Mouse (Mus musculus) regulatory T cell (primary cell): Measurements from ENCODE around the gene Snurf.

Source experiments
- in situ Hi-C: fragments of 300-600 bp; cut with MboI, MseI; formaldehyde crosslinking; loops from one replicate; pipeline ENCODE4 v1.15.1; 2025; ENCODE audit warnings: high pct_unique_total_duplicates

Snurf gene

DNA sequence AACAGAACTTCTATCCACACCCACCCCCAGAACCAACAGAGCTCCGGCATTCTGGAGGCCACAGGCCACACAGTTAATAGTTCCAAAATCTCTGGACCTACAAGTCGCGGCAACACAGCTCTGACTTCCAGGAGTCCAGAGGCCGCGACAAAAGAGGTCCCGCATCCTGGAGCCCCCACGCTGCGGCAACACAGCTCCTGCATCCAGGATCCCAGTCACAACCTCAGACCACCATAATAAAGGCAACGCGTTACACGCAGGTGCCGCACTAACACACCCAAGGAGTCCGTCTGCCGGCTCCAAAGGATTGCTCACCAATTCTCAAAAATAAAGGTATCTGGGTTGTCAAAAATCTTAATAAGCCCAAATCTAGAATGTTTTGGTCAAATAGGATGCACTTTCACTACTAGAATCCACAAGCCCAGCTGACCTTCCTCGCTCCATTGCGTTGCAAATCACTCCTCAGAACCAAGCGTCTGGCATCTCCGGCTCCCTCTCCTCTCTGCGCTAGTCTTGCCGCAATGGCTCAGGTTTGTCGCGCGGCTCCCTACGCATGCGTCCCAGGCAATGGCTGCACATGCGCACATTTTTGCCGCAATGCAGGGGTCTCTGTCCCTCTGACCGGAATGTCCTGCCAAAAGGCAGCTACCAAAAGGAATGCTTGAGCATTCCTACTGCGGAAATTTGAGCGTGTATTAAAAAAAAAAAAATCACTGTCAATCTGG is at the start of gene Snurf, which contains the start of gene Gm38393:
Snurf (minus strand) TSS at position 444 of the 725 bp plus-strand sequence.
Gm38393 (minus strand) TSS at position 459 of the 725 bp plus-strand sequence.
- in situ Hi-C loops = no loop called here

DNA sequence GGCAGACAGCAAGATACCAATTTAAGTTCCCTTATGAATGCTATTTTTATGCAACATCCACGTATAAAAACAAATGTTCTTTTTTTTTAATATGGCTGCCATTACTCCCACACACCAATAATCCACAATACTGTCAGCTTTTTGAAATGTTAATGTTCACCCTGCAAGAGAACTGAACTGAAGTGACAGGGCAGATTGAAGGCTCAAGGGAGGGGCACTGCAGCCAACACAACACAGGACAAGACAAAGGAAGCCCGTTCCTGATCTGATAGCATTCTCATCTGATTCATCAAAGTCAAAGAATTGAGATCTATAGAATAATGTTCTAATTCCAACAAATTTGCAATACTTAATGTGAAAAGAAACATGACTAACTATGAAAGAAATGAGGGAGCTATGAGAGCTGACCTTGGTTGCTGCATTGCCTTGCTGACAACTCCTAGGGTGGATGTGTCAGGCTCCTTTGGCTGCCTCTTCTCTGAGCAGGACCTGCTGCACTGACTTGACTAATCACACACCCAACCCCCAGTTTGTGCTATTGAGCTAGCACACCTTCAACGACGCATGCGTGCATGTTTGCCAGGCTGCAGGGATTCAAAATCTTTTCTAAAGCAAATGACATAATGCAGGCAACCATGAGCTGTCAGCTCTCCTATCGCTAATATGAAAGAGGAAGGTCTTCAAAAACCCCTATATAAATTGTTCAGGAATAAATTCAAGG is 42.8 kb upstream of the Snurf start:
- in situ Hi-C loops = no loop called here

GRCm38 (mm10) chr7:60013186-60013585 is 8.3 kb upstream of the Snurf start:
- in situ Hi-C loops = no loop called here

DNA sequence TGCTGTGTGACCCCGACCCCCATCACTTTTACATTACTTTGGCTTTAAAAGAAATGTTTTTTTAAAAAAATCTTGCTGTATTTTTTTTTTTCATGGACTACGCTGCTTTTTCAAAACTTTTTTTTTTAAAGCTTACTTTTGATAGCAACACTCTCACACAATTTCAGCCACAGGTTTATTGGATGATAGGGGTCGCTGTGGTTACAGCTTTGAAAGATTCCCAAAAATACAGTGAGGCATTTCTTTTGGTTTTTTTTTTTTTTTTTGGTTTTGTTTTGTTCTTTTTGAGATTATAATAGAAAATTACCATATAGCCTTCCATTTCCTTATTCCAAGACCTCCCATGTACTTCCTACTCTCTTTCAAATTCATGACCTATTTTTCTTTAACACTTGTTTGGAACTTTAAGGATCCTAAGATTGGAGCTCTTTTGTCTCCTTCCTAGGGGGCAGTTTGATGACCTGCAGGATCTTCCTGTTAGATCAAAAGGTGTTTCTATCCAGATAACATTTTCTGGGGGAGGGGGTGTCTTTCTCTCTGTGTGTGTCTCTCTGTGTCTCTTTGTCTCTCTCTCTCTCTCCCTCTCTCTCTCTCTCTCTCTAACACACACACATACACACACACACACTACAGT is 3.0 kb upstream of the Snurf start:
- in situ Hi-C loops = no loop called here

DNA sequence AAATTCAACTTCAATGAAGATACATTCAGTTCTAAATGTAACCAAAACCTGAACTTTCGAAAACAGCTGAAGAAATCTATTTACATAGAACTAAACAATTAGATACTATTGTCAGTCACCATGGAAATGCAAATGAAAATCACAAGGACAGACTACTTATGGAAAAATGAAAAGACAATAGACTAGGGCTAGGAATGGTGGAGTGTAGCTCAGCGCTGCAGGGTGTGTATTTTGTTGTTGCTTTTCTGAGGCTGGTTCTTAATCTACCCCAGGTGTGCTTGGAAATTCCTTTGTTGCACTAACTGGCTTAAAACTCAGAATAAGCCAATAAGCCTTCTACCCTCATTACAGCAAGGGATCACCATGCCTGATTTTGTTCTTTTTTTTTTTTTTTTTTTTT is 1.4 kb upstream of the Snurf start:
- in situ Hi-C loops = no loop called here

DNA sequence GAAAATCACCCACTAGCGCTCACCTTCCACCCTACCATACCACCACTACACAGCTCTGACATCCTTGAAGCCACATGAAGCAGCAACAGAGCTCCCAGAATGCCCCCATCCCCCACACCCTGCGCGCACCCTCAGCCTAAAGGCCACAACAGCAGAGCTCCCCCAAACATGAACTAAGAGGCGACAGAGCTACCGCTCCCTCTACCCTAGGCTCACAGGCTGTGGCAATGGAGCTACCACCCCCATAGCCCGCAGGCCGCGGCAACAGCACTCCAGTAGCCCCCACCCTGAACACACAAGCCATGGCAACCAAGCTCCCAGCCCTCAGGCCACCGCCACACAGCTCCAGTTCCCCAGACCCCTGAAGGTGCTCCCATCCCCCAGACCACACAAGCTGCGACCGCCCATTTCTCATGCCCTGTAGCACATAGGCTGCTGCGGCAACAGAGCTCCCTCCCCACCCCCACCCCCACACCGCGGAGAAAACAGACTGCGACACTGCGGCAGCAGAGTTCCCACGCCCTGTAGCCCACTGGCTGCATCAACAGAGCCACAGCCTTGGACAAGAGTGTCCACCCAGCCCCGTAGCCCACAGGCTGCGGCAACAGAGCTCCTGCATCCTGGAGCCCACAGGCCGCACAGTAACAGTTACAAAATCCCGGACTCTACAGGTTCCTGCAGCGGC is 786 bp downstream of the Snurf start:
- in situ Hi-C loops = no loop called here

DNA sequence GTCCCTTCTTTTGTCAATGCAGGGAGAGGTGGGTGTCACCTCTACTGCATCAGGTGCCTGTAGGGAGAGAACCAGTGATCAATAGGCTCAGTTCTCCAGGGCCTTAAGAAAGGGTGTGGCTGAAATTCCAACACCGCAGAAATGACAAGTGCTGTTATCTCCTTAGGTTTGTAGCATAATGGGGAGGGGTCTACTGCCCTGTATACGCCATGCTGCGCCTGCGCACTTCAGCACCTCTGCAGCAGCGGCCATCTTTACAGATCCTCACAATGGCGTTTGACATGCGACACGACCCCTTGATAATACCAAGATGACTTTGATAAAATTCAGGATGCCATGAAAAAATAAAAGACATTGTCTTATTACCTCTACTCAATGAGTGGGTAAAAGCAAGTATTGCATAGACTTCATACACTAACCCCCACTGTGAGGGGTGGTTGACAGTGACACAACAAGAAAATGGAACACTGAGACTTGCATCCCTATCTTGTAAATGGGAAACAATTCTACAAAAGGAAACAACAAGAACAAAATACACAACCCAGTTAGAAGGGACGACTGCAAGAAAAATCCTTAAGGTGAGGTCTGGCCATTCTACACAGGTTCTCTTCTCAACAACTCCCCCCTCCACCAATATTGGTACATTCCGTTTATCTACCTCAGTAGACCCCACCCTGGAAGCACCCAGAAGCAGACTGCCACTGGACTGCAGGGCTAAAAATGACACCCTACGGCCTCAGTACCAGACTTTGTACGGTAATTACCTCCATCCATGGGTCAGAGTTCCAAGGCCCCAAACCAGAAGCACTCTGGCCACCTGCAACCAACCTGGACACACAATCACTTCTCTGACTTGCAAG is 1.6 kb downstream of the Snurf start:
- in situ Hi-C loops = no loop called here

GRCm38 (mm10) chr7:59978646-59979045 is 26.2 kb downstream of the Snurf start:
- in situ Hi-C loops = no loop called here
